Mouse (Mus musculus) forebrain, embryonic 10.5 days (tissue): Measurements from ENCODE around the gene Atp8a2. TPM values are rescaled to one million over a fixed set of nuclear protein-coding genes. Genes with fewer than 3 reads are reported as not detected.

Experiments
- DNase-seq: peaks from one replicate; pipeline ENCODE4 v3.0.0-alpha.2; 2017; ENCODE audit warnings: low spot score; ENCODE audit errors: extremely low spot score
- H3K27ac ChIP-seq: fragments of 300-500 bp; sonication (generic); 2 replicates; pipeline ENCODE4 v1.5.1; 2016; ENCODE audit warnings: mild to moderate bottlenecking
- H3K27me3 ChIP-seq: fragments of 300-500 bp; sonication (generic); 2 replicates; pipeline ENCODE4 v1.6.1; 2016; ENCODE audit warnings: mild to moderate bottlenecking; ENCODE audit not compliant: poor library complexity, severe bottlenecking
- H3K36me3 ChIP-seq: fragments of 300-500 bp; sonication (generic); replicated peaks from 2 replicates; pipeline ENCODE4 v1.6.1; 2016; ENCODE audit warnings: mild to moderate bottlenecking, moderate library complexity
- H3K4me1 ChIP-seq: fragments of 300-500 bp; sonication (generic); 2 replicates; pipeline ENCODE4 v1.6.1; 2016
- H3K4me3 ChIP-seq: fragments of 300-500 bp; sonication (generic); 2 replicates; pipeline ENCODE4 v1.5.1; 2016; ENCODE audit warnings: mild to moderate bottlenecking, moderate library complexity
- H3K9me3 ChIP-seq: fragments of 300-500 bp; sonication (generic); 2 replicates; pipeline ENCODE4 v1.6.1; 2016; ENCODE audit warnings: mild to moderate bottlenecking, moderate library complexity
- WGBS: fragments of 180-500 bp; shearing (Covaris S2); methylation state at CpG from one replicate; pipeline ENCODE4 v1.1.7; 2016; 5-methylcytosine and 5-hydroxymethylcytosine counted together
- polyA plus RNA-seq: library from polyadenylated mRNA; unstranded; fragments of >200 nt; fragmentation: Nextera tagmentation; extraction: Ambion mirVana; gene quantifications from 2 replicates; pipeline ENCODE4 v1.2.1, GENCODE M21; 2016

Gene Atp8a2
- polyA plus RNA-seq, 1 experiment from 2014 or later = 2.8 TPM

- 76% methylated on average over 3 of the region's 3 CpGs for WGBS
- no peaks in the 10 kb centered on the region; the same call in none of the 2 replicates for H3K27me3 ChIP-seq
- H3K36me3 ChIP-seq = no peaks in the 10 kb centered on the region
- H3K9me3 ChIP-seq = no peaks in the 10 kb centered on the region
- no peak overlapping the region for H3K27ac ChIP-seq
- H3K4me1 ChIP-seq = no peaks in the 10 kb centered on the region
- no peak overlapping the region for H3K4me3 ChIP-seq
- DNase-seq = no peak
Measured at GRCm38 (mm10) chr14:60061023-60061422, 136.0 kb downstream of the Atp8a2 start.

DNA sequence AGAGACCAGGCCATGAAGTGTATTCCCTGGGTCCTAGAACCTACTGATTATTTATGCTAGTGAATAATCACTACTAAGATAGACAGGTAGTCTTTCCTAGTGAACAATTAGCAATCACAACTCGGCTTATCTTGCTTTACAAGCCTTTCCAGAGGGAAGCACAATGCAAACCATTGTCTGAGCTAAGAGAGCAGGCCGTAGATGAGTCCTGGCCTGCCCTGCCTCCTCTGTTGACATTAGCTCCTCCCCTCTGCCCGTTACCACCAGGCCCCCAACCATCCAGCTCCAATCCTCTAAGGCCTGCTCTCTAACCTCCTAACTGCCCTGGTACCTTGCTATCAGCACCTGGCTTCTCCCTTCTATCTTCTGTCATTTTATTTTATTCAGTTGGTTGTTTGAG lies 138.1 kb downstream of the Atp8a2 start:
- WGBS = 36% methylated on average over 3 of the region's 3 CpGs

DNA sequence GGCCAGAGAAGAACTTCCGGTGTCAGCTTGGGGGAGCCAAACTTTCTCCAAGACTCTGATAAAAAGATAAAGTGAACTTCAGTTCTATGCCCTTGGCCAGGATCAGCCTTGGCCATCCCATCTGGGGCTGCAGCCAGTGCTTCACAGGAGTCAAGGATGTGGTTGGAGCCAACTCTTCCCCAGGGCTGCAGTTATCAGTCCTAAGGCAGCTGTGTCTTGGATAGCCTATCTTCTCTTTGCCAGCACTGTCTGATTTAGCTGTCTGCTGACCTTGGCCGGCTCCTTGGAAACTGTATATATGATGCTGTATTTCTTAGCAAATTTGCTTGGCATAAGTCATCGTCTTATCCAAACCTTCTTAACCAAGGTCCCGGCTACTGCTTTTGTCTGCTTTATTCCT lies 141.7 kb downstream of the Atp8a2 start:
- Histone ChIP-seq H3K4me3 (no peak overlapping the region), H3K36me3 (no peaks in the 10 kb centered on the region), H3K9me3 (no peaks in the 10 kb centered on the region), H3K27me3 (no peaks in the 10 kb centered on the region), H3K27ac (no peak overlapping the region), H3K4me1 (no peaks in the 10 kb centered on the region)
- DNase-seq = no peak
- WGBS = 91% methylated on average over 4 of the region's 4 CpGs

More for the DNA sequence above, 138.1 kb downstream of the Atp8a2 start:
- Histone ChIP-seq H3K27ac (no peak overlapping the region), H3K4me3 (no peak overlapping the region), H3K27me3 (no peaks in the 10 kb centered on the region; the same call in 1 of the 2 replicates), H3K4me1 (no peaks in the 10 kb centered on the region), H3K36me3 (no peaks in the 10 kb centered on the region), H3K9me3 (no peaks in the 10 kb centered on the region)
- DNase-seq = no peak

GRCm38 (mm10) chr14:60030666-60031065 lies 166.3 kb downstream of the Atp8a2 start:
- Histone ChIP-seq H3K36me3 (no peaks in the 10 kb centered on the region), H3K4me1 (peaks cover 9% of the 10 kb centered on the region), H3K9me3 (no peaks in the 10 kb centered on the region), H3K27me3 (no peaks in the 10 kb centered on the region), H3K4me3 (no peak overlapping the region), H3K27ac (no peak overlapping the region)
- no peak for DNase-seq
- 78% methylated on average over 2 of the region's 2 CpGs for WGBS

GRCm38 (mm10) chr14:60027139-60027538 lies 169.8 kb downstream of the Atp8a2 start:
- Histone ChIP-seq H3K27ac (no peak overlapping the region), H3K36me3 (no peaks in the 10 kb centered on the region), H3K9me3 (no peaks in the 10 kb centered on the region), H3K4me1 (no peaks in the 10 kb centered on the region), H3K27me3 (no peaks in the 10 kb centered on the region), H3K4me3 (no peak overlapping the region)
- no peak for DNase-seq
- WGBS = 85% methylated on average over 1 of the region's 1 CpGs

DNA sequence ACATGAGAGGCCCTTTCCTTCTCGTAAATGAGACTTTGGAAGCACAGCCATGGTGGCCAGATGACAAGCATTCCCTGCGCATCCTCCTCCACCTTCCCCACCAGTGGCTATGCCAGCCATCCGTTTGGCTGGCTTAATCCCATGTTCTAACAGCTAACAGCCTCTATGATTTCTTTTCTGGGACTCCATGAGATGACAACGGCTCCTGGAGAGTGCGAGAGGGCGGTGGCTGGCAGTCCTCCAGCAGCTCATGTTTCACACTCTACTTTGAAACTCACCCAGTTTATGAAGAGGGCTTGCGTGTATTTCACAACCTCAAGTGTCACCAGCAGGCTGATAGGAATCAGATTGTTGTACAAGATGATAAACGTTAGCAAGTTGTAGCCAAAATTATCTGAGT lies 170.3 kb downstream of the Atp8a2 start:
- H3K4me1 ChIP-seq = no peaks in the 10 kb centered on the region
- no peak overlapping the region for H3K4me3 ChIP-seq
- H3K27ac ChIP-seq = no peak overlapping the region
- no peaks in the 10 kb centered on the region for H3K27me3 ChIP-seq
- 81% methylated on average over 8 of the region's 8 CpGs for WGBS
- DNase-seq = no peak
- no peaks in the 10 kb centered on the region for H3K36me3 ChIP-seq
- H3K9me3 ChIP-seq = no peaks in the 10 kb centered on the region

- Histone ChIP-seq H3K9me3 (no peaks in the 10 kb centered on the region), H3K36me3 (no peaks in the 10 kb centered on the region), H3K27me3 (no peaks in the 10 kb centered on the region), H3K4me1 (no peaks in the 10 kb centered on the region), H3K27ac (no peak overlapping the region), H3K4me3 (no peak overlapping the region)
- 35% methylated on average over 4 of the region's 4 CpGs for WGBS
- DNase-seq = peak; percentile 83
Measured at GRCm38 (mm10) chr14:60015891-60016290, 181.1 kb downstream of the Atp8a2 start.

- Histone ChIP-seq H3K9me3 (no peaks in the 10 kb centered on the region), H3K27me3 (no peaks in the 10 kb centered on the region), H3K27ac (no peak overlapping the region), H3K36me3 (no peaks in the 10 kb centered on the region), H3K4me3 (no peak overlapping the region), H3K4me1 (no peaks in the 10 kb centered on the region)
- WGBS = 88% methylated on average over 1 of the region's 1 CpGs
- DNase-seq = no peak
Measured at GRCm38 (mm10) chr14:60001801-60002200, 195.2 kb downstream of the Atp8a2 start.

- Histone ChIP-seq H3K4me1 (peaks cover 4% of the 10 kb centered on the region; the same call in 1 of the 2 replicates), H3K27me3 (no peaks in the 10 kb centered on the region), H3K9me3 (no peaks in the 10 kb centered on the region), H3K27ac (no peak overlapping the region), H3K36me3 (no peaks in the 10 kb centered on the region), H3K4me3 (no peak overlapping the region)
- 72% methylated on average over 5 of the region's 5 CpGs for WGBS
- no peak for DNase-seq
Measured at GRCm38 (mm10) chr14:59988860-59989259, 208.1 kb downstream of the Atp8a2 start.

DNA sequence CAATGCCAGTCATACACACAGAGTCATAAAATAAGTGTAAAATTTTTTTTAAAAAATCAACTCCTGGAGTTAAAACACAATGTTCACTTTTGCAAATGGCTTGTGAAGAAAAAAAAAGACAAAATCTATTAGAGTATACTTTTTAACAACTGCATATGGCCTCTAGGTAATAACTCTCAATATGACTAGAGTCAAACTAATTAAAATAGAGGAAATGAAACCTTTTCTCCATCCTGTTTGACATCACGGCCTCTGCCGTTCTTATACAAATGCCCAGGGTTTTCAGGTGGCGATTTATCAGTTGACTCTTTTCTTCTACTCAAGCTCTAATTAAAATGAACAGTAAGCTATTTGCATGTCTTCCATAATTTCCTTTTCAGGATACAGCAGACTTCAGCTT lies 209.0 kb downstream of the Atp8a2 start:
- H3K4me1 ChIP-seq = peaks cover 4% of the 10 kb centered on the region; the same call in 1 of the 2 replicates
- no peaks in the 10 kb centered on the region for H3K9me3 ChIP-seq
- no peak overlapping the region for H3K27ac ChIP-seq
- H3K36me3 ChIP-seq = no peaks in the 10 kb centered on the region
- 93% methylated on average over 3 of the region's 3 CpGs for WGBS
- no peak overlapping the region for H3K4me3 ChIP-seq
- DNase-seq = no peak
- no peaks in the 10 kb centered on the region for H3K27me3 ChIP-seq

DNA sequence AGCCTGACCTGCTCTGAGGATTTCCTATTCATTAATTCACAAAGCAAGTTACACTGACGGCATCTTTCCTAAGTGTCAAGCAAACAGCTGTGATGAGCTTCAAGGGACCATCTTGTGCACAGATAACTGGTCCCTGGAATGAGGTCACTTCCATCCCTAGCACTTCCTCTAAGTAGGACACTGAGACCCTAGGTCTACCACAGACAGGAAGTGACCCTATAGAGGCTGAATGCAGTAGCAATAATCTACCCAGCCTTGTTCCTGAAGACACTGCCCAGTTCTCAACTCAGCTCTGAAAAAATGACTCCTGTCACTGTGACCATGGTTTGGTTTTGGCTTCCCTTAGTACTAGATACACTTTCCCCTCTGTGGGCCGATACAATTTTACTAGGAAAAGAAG lies 219.0 kb downstream of the Atp8a2 start:
- H3K27me3 ChIP-seq = peaks cover 18% of the 10 kb centered on the region
- no peak overlapping the region for H3K4me3 ChIP-seq
- no peak overlapping the region for H3K27ac ChIP-seq
- DNase-seq = no peak
- no peaks in the 10 kb centered on the region for H3K9me3 ChIP-seq
- H3K36me3 ChIP-seq = no peaks in the 10 kb centered on the region
- peaks cover 9% of the 10 kb centered on the region for H3K4me1 ChIP-seq
- 52% methylated on average over 2 of the region's 2 CpGs for WGBS

GRCm38 (mm10) chr14:59971221-59971730 lies 225.7 kb downstream of the Atp8a2 start:
- Histone ChIP-seq H3K9me3 (no peaks in the 10 kb centered on the region), H3K27ac (no peak overlapping the region), H3K36me3 (no peaks in the 10 kb centered on the region), H3K4me1 (peaks cover 37% of the 10 kb centered on the region), H3K4me3 (no peak overlapping the region), H3K27me3 (peaks cover 77% of the 10 kb centered on the region)
- 72% methylated on average over 5 of the region's 5 CpGs for WGBS
- DNase-seq = no peak

- Histone ChIP-seq H3K4me1 (peaks cover 37% of the 10 kb centered on the region), H3K27me3 (peaks cover 92% of the 10 kb centered on the region), H3K4me3 (no peak overlapping the region), H3K36me3 (no peaks in the 10 kb centered on the region), H3K27ac (peak overlapping the region; percentile 42; the same call in 1 of the 2 replicates), H3K9me3 (no peaks in the 10 kb centered on the region)
- WGBS = 11% methylated on average over 7 of the region's 7 CpGs
- peak; percentile 77 for DNase-seq
Measured at GRCm38 (mm10) chr14:59969485-59970134, 227.4 kb downstream of the Atp8a2 start.
